Comparison of ENCODE assay signal across 18 mouse cellular contexts in genomic region chr3:49880496-49880895, GRCm38 (mm10).
"Had no signal": no experiment of that assay in that cellular context is flagged by ENCODE, and none has a peak within 500 bp of the region (broad histone marks: within the 10 kb centered on the region; RNA-seq: fewer than 3 reads in every experiment).

No protein-coding gene starts in this region.

- H3K27me3 ChIP-seq: kidney, embryonic 15.5 days; limb, embryonic 12.5 days; liver, embryonic 13.5 days; lung, embryonic 15.5 days; megakaryocyte, embryonic 14.5 days; neural tube, embryonic 12.5 days; stomach, embryonic 15.5 days had no signal

- H3K9ac ChIP-seq: kidney, embryonic 15.5 days; limb, embryonic 12.5 days; liver, embryonic 13.5 days; liver, postnatal 0 days; lung, embryonic 15.5 days; neural tube, embryonic 12.5 days; stomach, embryonic 15.5 days had no signal

- ATAC-seq: intestine, embryonic 16.5 days; liver, postnatal 0 days had no signal

- H3K9me3 ChIP-seq: kidney, embryonic 15.5 days; limb, embryonic 12.5 days; liver, embryonic 13.5 days; lung, embryonic 15.5 days; megakaryocyte, embryonic 14.5 days; neural tube, embryonic 12.5 days; stomach, embryonic 15.5 days had no signal

- DNase-seq: kidney, adult 2 months; kidney, postnatal 14 days; liver; liver, embryonic 13.5 days; liver, postnatal 0 days; lung, postnatal 14 days; right cerebral cortex, postnatal 14 days; thymus, adult 2 months; thymus, postnatal 25 days had no signal

- H3K4me2 ChIP-seq: kidney, embryonic 15.5 days; limb, embryonic 12.5 days; liver, embryonic 13.5 days; lung, embryonic 15.5 days; neural tube, embryonic 12.5 days; stomach, embryonic 15.5 days had no signal

- H3K4me3 ChIP-seq: kidney, embryonic 15.5 days; left cerebral cortex, adult 2 months; limb, embryonic 12.5 days; liver, embryonic 13.5 days; lung, embryonic 15.5 days; megakaryocyte, embryonic 14.5 days; neural tube, embryonic 12.5 days; stomach, embryonic 15.5 days had no signal

- H3K4me1 ChIP-seq: kidney, embryonic 15.5 days; limb, embryonic 12.5 days; liver, embryonic 13.5 days; megakaryocyte, embryonic 14.5 days; neural tube, embryonic 12.5 days; stomach, embryonic 15.5 days had no signal

- H3K36me3 ChIP-seq: kidney, embryonic 15.5 days; limb, embryonic 12.5 days; liver, embryonic 13.5 days; lung, embryonic 15.5 days; neural tube, embryonic 12.5 days; stomach, embryonic 15.5 days had no signal

- H3K27ac ChIP-seq: kidney, embryonic 15.5 days; left cerebral cortex, adult 2 months; limb, embryonic 12.5 days; liver, embryonic 13.5 days; lung, embryonic 15.5 days; macrophage; neural tube, embryonic 12.5 days; stomach, embryonic 15.5 days had no signal
